Mouse (Mus musculus) lung, postnatal 4 days (tissue): ENCODE results near the gene Klf8.

Experiments
- DNase-seq, 2 experiments: peaks; one replicate each; pipeline ENCODE4 v3.0.0; 2021

Gene Klf8

DNA sequence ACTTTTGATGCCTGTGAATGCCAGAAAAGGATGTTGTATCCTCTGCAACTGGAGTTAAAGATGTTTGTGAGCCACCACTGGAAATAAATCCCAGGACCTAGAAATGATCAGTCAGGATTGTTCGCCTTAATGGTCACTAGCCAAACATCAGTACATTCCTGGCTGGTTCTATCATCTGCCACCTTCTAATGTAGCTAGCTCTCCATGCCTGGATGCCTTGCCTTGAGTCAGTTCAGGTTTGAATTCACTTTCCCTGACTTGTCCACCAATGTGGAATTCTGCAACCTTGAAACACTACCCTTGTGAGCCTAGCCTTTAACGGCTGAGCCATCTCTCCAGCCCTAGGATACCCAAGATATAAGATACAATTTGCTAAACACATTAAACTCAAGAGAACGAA lies 202.8 kb downstream of the Klf8 start:
- DNase-seq, result no peak
